8 mouse cellular contexts compared by ENCODE assay signal in genomic region chrX:153237920-153238504, GRCm38 (mm10). TPM values are rescaled to one million over a fixed set of nuclear protein-coding genes. Genes with fewer than 3 reads are reported as not detected.
A peak's percentile ranks its signal among the peaks of the same experiment; 100 is the strongest.
DNase-seq lines count a peak whose midpoint lies in the region; ATAC-seq and TF ChIP-seq lines count a peak whose summit lies in the region.

No protein-coding gene starts in this region.

- TF ChIP-seq CTCF in forebrain, postnatal 0 days (IDR thresholded peaks at IDR 0.05; ENCODE audit: low read depth) = no peak

- no peaks in the 10 kb centered on the region for H3K4me1 ChIP-seq in forebrain, postnatal 0 days (ENCODE audit: insufficient read depth)
- no peaks in the 10 kb centered on the region for H3K4me1 ChIP-seq in intestine, embryonic 15.5 days (replicated peaks)
- H3K4me1 ChIP-seq in midbrain, embryonic 12.5 days = 0 out of 2 replicates have a peak, but pooled peaks cover 2% of the 10 kb centered on the region

- no peaks in the 10 kb centered on the region for H3K27me3 ChIP-seq in forebrain, postnatal 0 days (ENCODE audit: insufficient read depth, low read length)
- H3K27me3 ChIP-seq in intestine, embryonic 15.5 days (replicated peaks) = no peaks in the 10 kb centered on the region
- peaks cover 18% of the 10 kb centered on the region; the same call in 1 of the 2 replicates for H3K27me3 ChIP-seq in midbrain, embryonic 12.5 days

- H3K27ac ChIP-seq in forebrain, postnatal 0 days (ENCODE audit: low read depth, low read length) = peak overlapping the region; percentile 83
- no peak overlapping the region for H3K27ac ChIP-seq in intestine, embryonic 15.5 days
- H3K27ac ChIP-seq in midbrain, embryonic 12.5 days (replicated peaks) = peak overlapping the region; percentile 30; the same call in 1 of the 2 replicates

- peak overlapping the region; percentile 53 for H3K4me3 ChIP-seq in forebrain, postnatal 0 days (ENCODE audit: low read depth, low read length)
- H3K4me3 ChIP-seq in intestine, embryonic 15.5 days (replicated peaks) = peak overlapping the region; percentile 44
- peak overlapping the region; percentile 56 for H3K4me3 ChIP-seq in midbrain, embryonic 12.5 days

- peak overlapping the region; percentile 66 for H3K9ac ChIP-seq in forebrain, postnatal 0 days
- H3K9ac ChIP-seq in intestine, embryonic 15.5 days = peak overlapping the region; percentile 23; the same call in 1 of the 2 replicates
- peak overlapping the region; percentile 58 for H3K9ac ChIP-seq in midbrain, embryonic 12.5 days (replicated peaks)

- H3K36me3 ChIP-seq in forebrain, postnatal 0 days (ENCODE audit: insufficient read depth) = no peaks in the 10 kb centered on the region
- H3K36me3 ChIP-seq in intestine, embryonic 15.5 days = no peaks in the 10 kb centered on the region
- H3K36me3 ChIP-seq in midbrain, embryonic 12.5 days = no peaks in the 10 kb centered on the region

- H3K9me3 ChIP-seq in forebrain, postnatal 0 days (ENCODE audit: low read length) = no peaks in the 10 kb centered on the region
- H3K9me3 ChIP-seq in intestine, embryonic 15.5 days = no peaks in the 10 kb centered on the region
- H3K9me3 ChIP-seq in midbrain, embryonic 12.5 days = no peaks in the 10 kb centered on the region

- H3K4me2 ChIP-seq in forebrain, postnatal 0 days (ENCODE audit: low read depth) = peak overlapping the region; percentile 49
- H3K4me2 ChIP-seq in intestine, embryonic 15.5 days (replicated peaks) = peak overlapping the region; percentile 77
- peak overlapping the region; percentile 51 for H3K4me2 ChIP-seq in midbrain, embryonic 12.5 days (replicated peaks)

- intact Hi-C loops in left cerebral cortex, postnatal 4 days (cut with DNase I) = no loop called here

- peak; percentile 92 for ATAC-seq in forebrain, postnatal 0 days
- peak; percentile 76; the same call in 1 of the 2 replicates for ATAC-seq in intestine, embryonic 15.5 days
- peak; percentile 94 for ATAC-seq in midbrain, embryonic 12.5 days (ENCODE audit: low FRiP score, low read depth)

- peak; percentile 16 for DNase-seq in adrenal gland, adult 2 months
- no peak for DNase-seq in adrenal gland, postnatal 4 days (ENCODE audit: low spot score in 2 of 2)
- DNase-seq in cerebellum, adult 8-10 months = peak; percentile 44
- peak; percentile 69 for DNase-seq in forebrain, postnatal 0 days
- peak; percentile 46 for DNase-seq in left cerebral cortex, postnatal 4 days
- peak; percentile 16 to 66 for DNase-seq in spleen, postnatal 4 days (ENCODE audit: low spot score in 2 of 2)

- WGBS in forebrain, postnatal 0 days = 25% methylated on average over 22 of the region's 23 CpGs
- WGBS in intestine, embryonic 15.5 days = 21% methylated on average over 23 of the region's 23 CpGs
- WGBS in midbrain, embryonic 12.5 days = 21% methylated on average over 23 of the region's 23 CpGs

RNA-seq across cellular contexts. Expression of gene Klf8, which starts 0.7 kb away (rescaled TPM):
- under 1 TPM; 0.31 to 0.72 TPM for total RNA-seq in adrenal gland, adult 2 months (2021)
- 0.12 and 0.15 TPM in 2 replicates for polyA plus RNA-seq in adrenal gland, adult 2 months (2012; rRNA removed)
- total RNA-seq in adrenal gland, postnatal 4 days (2021) = 1 to 10 TPM in 1 of 2 experiments, under 1 TPM in 1; 0.71 to 1.5 TPM
- total RNA-seq in forebrain, postnatal 0 days (2014; rRNA removed) = 20.2 and 24.3 TPM in 2 replicates
- polyA plus RNA-seq in forebrain, postnatal 0 days (2015; fragmentation: Nextera tagmentation; extraction: Ambion mirVana) = 4.8 and 6.4 TPM in 2 replicates
- 0.49 and 0.54 TPM in 2 replicates for polyA plus RNA-seq in intestine, embryonic 15.5 days (2015; fragmentation: Nextera tagmentation; extraction: Ambion mirVana)
- total RNA-seq in left cerebral cortex, postnatal 4 days (2021) = 10 to 100 TPM; 32.0 to 39.1 TPM
- polyA plus RNA-seq in midbrain, embryonic 12.5 days (2016; fragmentation: Nextera tagmentation; extraction: Ambion mirVana) = 3.3 and 3.8 TPM in 2 replicates

Comparison
In these comparisons a context has a peak if more than half of its experiments do, and no peak if none do; other contexts are left out.
1. DNase-seq: peak in adrenal gland, adult 2 months (single experiment), cerebellum, adult 8-10 months (single experiment), forebrain, postnatal 0 days (single experiment), left cerebral cortex, postnatal 4 days (single experiment) and spleen, postnatal 4 days (2 of 2); none in adrenal gland, postnatal 4 days (0 of 2).
2. Peak in every context shown above with its lines, with median percentiles within 50 percentile points of each other: ATAC-seq, H3K4me2 ChIP-seq, H3K4me3 ChIP-seq and H3K9ac ChIP-seq.